Mouse (Mus musculus) MEL (cell line): Measurements from ENCODE around the gene Gm340.

Source experiments
- CTCF ChIP-seq, 3 experiments: IDR thresholded peaks in 2 of 3; conservative IDR thresholded peaks in 1 of 3; 2 replicates each; pipeline ENCODE4 v1.5.1; 2011 to 2012; ENCODE audit warnings: low read length in 3 of 3, low read depth in 2 of 3, mild to moderate bottlenecking in 2 of 3, improper control_type of control experiment in 1 of 3, inconsistent platforms in 1 of 3, mixed read lengths in 1 of 3, moderate library complexity in 1 of 3; ENCODE audit not compliant: control insufficient read depth in 1 of 3, insufficient read depth in 1 of 3, poor library complexity in 1 of 3, severe bottlenecking in 1 of 3
- E2F4 ChIP-seq: IDR thresholded peaks from 2 replicates; pipeline ENCODE4 v1.6.1; 2011; ENCODE audit warnings: low read depth, low read length, improper control_type of control experiment, borderline replicate concordance
- EP300 ChIP-seq, 2 experiments: IDR thresholded peaks; 2 replicates each; pipeline ENCODE4 v1.6.1; 2011; ENCODE audit warnings: improper control_type of control experiment in 2 of 2, low read length in 2 of 2, low read depth in 1 of 2, mild to moderate bottlenecking in 1 of 2
- GABPA ChIP-seq: IDR thresholded peaks from 2 replicates; pipeline ENCODE4 v1.6.1; 2012; ENCODE audit warnings: low read depth, mild to moderate bottlenecking, inconsistent platforms, low read length, improper control_type of control experiment, moderate library complexity
- MAFK ChIP-seq: IDR thresholded peaks from 2 replicates; pipeline ENCODE4 v1.6.1; 2011; ENCODE audit warnings: low read depth, mild to moderate bottlenecking, low read length, improper control_type of control experiment, borderline replicate concordance
- MAZ ChIP-seq: IDR thresholded peaks from 2 replicates; pipeline ENCODE4 v1.6.1; 2012; ENCODE audit warnings: low read depth, mild to moderate bottlenecking, inconsistent platforms, low read length, improper control_type of control experiment
- MEF2A ChIP-seq: IDR thresholded peaks from 2 replicates; pipeline ENCODE4 v1.6.1; 2014; ENCODE audit warnings: low read depth, mild to moderate bottlenecking, inconsistent platforms, low read length, improper control_type of control experiment; ENCODE audit not compliant: poor library complexity, insufficient replicate concordance, severe bottlenecking; ENCODE audit errors: extremely low read depth
- POLR2AphosphoS5 ChIP-seq: IDR thresholded peaks from 2 replicates; pipeline ENCODE4 v1.6.1; 2012; ENCODE audit warnings: low read depth, borderline replicate concordance, mild to moderate bottlenecking, inconsistent platforms, low read length, moderate library complexity, mixed read lengths
- RCOR1 ChIP-seq: IDR thresholded peaks from 2 replicates; pipeline ENCODE4 v1.6.1; 2012; ENCODE audit warnings: low read depth, mild to moderate bottlenecking, inconsistent platforms, low read length, improper control_type of control experiment
- SIN3A ChIP-seq: IDR thresholded peaks from 2 replicates; pipeline ENCODE4 v1.6.1; 2012; ENCODE audit warnings: low read length, improper control_type of control experiment, inconsistent platforms
- ZC3H11A ChIP-seq: IDR thresholded peaks from 2 replicates; pipeline ENCODE4 v1.6.1; 2012; ENCODE audit warnings: low read depth, mild to moderate bottlenecking, inconsistent platforms, low read length, improper control_type of control experiment
- ZMIZ1 ChIP-seq: IDR thresholded peaks from 2 replicates; pipeline ENCODE4 v1.6.1; 2012; ENCODE audit warnings: low read depth, mild to moderate bottlenecking, inconsistent platforms, low read length, improper control_type of control experiment, moderate library complexity

DNA sequence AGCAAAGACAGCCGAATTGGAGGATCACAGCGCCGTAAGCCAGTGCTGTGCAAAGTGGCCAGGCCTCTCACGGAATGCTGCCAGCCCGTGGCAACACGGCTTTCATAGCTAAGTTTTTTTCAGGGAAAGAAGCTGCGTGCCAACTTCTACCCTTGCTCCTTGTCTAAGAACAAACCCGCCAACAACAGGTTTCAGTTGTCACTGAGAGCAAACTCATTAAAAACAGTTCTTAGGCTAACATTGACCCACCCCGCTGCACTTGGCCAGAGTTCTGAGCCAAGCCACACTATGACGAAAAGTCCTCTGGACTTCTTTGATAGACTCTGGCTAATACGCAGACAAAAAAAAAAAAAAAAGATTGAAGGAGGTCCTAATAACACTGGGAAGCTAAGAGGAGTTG lies 46.8 kb downstream of the Gm340 start:
- no peak for TF ChIP-seq E2F4
- no peak for TF ChIP-seq EP300 (IDR thresholded peaks at IDR 0.05; ENCODE audit: low read depth in 1 of 2, low read length in 2 of 2)
- no peak for TF ChIP-seq CTCF (IDR thresholded peaks at IDR 0.05 in 2 of 3, conservative IDR thresholded peaks at IDR 0.05 in 1 of 3; ENCODE audit: control insufficient read depth in 1 of 3, insufficient read depth in 1 of 3, low read depth in 2 of 3, low read length in 3 of 3, poor library complexity in 1 of 3, severe bottlenecking in 1 of 3)
- no peak for TF ChIP-seq MEF2A
- no peak for TF ChIP-seq RCOR1
- no peak for TF ChIP-seq POLR2AphosphoS5
- TF ChIP-seq MAFK: no peak
- no peak for TF ChIP-seq SIN3A
- no peak for TF ChIP-seq ZMIZ1
- no peak for TF ChIP-seq GABPA
- TF ChIP-seq ZC3H11A: no peak
- TF ChIP-seq MAZ: no peak
